Mouse (Mus musculus) heart, adult 2 months (tissue): ENCODE measurements around the gene Map2k2. TPM values are rescaled to one million over a fixed set of nuclear protein-coding genes. Genes with fewer than 3 reads are reported as not detected.
"Not testable (repeated sequence)": the region's sequence is repeated elsewhere in the genome, so short reads cannot be mapped to it uniquely, and the experiment has no call there.

ENCODE experiments used
- DNase-seq, 2 experiments: peaks; one replicate each; pipeline ENCODE4 v3.0.0; 2021
- H3K27ac ChIP-seq: fragments of 200-600 bp; 2 replicates; pipeline ENCODE4 v1.8.1; 2022
- H3K27me3 ChIP-seq: fragments of 200-500 bp; 2 replicates; pipeline ENCODE4 v1.6.1; 2012; ENCODE audit warnings: mild to moderate bottlenecking, low read length, inconsistent platforms, mixed read lengths; ENCODE audit not compliant: control insufficient read depth, insufficient read depth
- H3K36me3 ChIP-seq: fragments of 200-500 bp; 2 replicates; pipeline ENCODE4 v1.6.1; 2012; ENCODE audit warnings: low read length, inconsistent platforms; ENCODE audit not compliant: control insufficient read depth, insufficient read depth
- H3K4me1 ChIP-seq: fragments of 200-500 bp; 2 replicates; pipeline ENCODE4 v1.6.1; 2011; ENCODE audit warnings: low read length; ENCODE audit not compliant: control insufficient read depth, insufficient read depth
- H3K4me3 ChIP-seq: fragments of 200-600 bp; 2 replicates; pipeline ENCODE4 v1.8.1; 2022
- H3K79me2 ChIP-seq: fragments of 200-500 bp; replicated peaks from 2 replicates; pipeline ENCODE4 v1.6.1; 2012; ENCODE audit warnings: mild to moderate bottlenecking, inconsistent platforms, low read length, moderate library complexity, mixed read lengths; ENCODE audit not compliant: control insufficient read depth, insufficient read depth
- H3K9ac ChIP-seq: fragments of 200-500 bp; 2 replicates; pipeline ENCODE4 v1.6.1; 2012; ENCODE audit warnings: low read depth, mild to moderate bottlenecking, control low read depth, inconsistent platforms, low read length, mixed read lengths
- CTCF ChIP-seq: fragments of 200-600 bp; IDR thresholded peaks from 2 replicates; pipeline ENCODE4 v1.8.1; 2022; ENCODE audit warnings: antibody characterized with exemption, mild to moderate bottlenecking, moderate library complexity
- EP300 ChIP-seq: fragments of 200-500 bp; IDR thresholded peaks from 2 replicates; pipeline ENCODE4 v1.6.1; 2011; ENCODE audit warnings: low read depth, low read length, control low read depth; ENCODE audit not compliant: insufficient read depth
- POLR2A ChIP-seq: fragments of 200-500 bp; IDR thresholded peaks from 2 replicates; pipeline ENCODE4 v1.6.1; 2011; ENCODE audit warnings: mild to moderate bottlenecking, low read depth, low read length, control low read depth; ENCODE audit not compliant: insufficient read depth
- WGBS: fragments of 180-500 bp; shearing (Covaris S2); methylation state at CpG from one replicate; pipeline ENCODE4 v1.1.7; 2018; 5-methylcytosine and 5-hydroxymethylcytosine counted together
- intact Hi-C: fragments of 180-260 bp; cut with DNase I; formaldehyde crosslinking; loops from one replicate; pipeline ENCODE4 v1.15.1; 2025
- polyA plus RNA-seq: library from polyadenylated mRNA; depleted of rRNA; stranded (reverse); fragments of >200 nt; gene quantifications from 2 replicates; pipeline ENCODE4 v1.2.3, GENCODE M21; 2012
- total RNA-seq, 2 experiments: library from RNA; stranded (reverse); gene quantifications; 2 replicates each; pipeline ENCODE4 v1.2.3; 2021

Map2k2 gene
- total and polyA plus RNA-seq, 3 experiments: 115 to 123 (median 116) TPM

GRCm38 (mm10) chr10:81177491-81177925, 71.8 kb downstream of the Map2k2 start:
- Histone ChIP-seq H3K27ac (peak overlapping the region; percentile 89), H3K36me3 (peaks cover 3% of the 10 kb centered on the region; the same call in 1 of the 2 replicates), H3K4me3 (peak overlapping the region; percentile 68), H3K9ac (peak overlapping the region; percentile 85), H3K27me3 (no peaks in the 10 kb centered on the region), H3K4me1 (peaks cover 12% of the 10 kb centered on the region), H3K79me2 (peaks cover 4% of the 10 kb centered on the region; the same call in 1 of the 2 replicates)
- WGBS: 3% methylated on average over 16 of the region's 16 CpGs
- TF ChIP-seq POLR2A (no peak), CTCF (no peak), EP300 (no peak)
- peak in 1 of 2 experiments; percentile 51 for DNase-seq
- intact Hi-C loops: loop anchor here (2.0 to 10.0 kb wide), 3 partner anchors 73 to 433 kb away; partner anchors contain the start of genes Ap3d1 and Map2k2

DNA sequence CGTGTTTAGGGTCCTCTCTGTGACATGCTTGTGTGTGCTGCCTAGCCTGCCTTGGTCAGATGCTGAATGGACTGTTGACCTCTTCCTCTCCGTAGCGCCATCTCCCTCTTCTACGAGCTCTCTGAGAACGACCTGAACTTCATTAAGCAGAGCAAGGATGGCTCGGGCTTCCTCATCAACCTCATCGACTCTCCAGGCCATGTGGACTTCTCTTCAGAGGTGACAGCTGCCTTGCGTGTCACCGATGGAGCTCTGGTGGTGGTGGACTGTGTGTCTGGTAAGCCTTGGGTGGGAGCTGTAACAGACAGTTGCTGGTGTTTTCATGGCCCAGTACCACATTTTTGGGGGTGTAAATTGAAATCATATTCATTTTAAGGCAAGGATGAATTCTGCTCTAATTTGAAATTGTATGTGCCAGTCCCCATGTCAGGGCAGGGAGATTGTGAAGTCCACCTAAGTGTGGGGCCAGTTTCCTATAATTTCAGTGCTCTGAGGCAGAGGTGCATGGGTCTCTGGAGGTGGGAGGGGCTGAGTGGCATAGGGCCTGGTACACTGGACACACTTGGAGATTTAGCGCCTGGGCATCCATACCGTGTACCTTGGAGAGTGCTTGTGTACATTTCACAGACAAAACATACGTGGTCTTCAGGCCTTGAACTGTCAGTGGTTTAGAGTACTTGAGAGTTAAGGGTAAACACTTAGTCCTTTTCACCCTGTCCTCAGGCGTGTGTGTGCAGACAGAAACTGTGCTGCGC, 72.4 kb downstream of the Map2k2 start:
- peaks cover 3% of the 10 kb centered on the region; the same call in 1 of the 2 replicates for H3K36me3 ChIP-seq
- H3K27ac ChIP-seq: no peak overlapping the region
- intact Hi-C loops: loop anchor here (2.0 to 10.0 kb wide), 3 partner anchors 73 to 433 kb away; partner anchors contain the start of genes Ap3d1 and Map2k2
- TF ChIP-seq EP300 (no peak), POLR2A (no peak), CTCF (no peak)
- H3K4me3 ChIP-seq: peak overlapping the region; percentile 68
- H3K9ac ChIP-seq: peak overlapping the region; percentile 85
- 34% methylated on average over 14 of the region's 14 CpGs for WGBS
- DNase-seq: no peak
- peaks cover 4% of the 10 kb centered on the region; the same call in 1 of the 2 replicates for H3K79me2 ChIP-seq
- H3K4me1 ChIP-seq: peaks cover 11% of the 10 kb centered on the region
- no peaks in the 10 kb centered on the region for H3K27me3 ChIP-seq

GRCm38 (mm10) chr10:81178927-81179326, 73.2 kb downstream of the Map2k2 start:
- peaks cover 4% of the 10 kb centered on the region; the same call in 1 of the 2 replicates for H3K79me2 ChIP-seq
- H3K27ac ChIP-seq: no peak overlapping the region
- peaks cover 14% of the 10 kb centered on the region for H3K4me1 ChIP-seq
- no peak overlapping the region for H3K4me3 ChIP-seq
- peaks cover 3% of the 10 kb centered on the region; the same call in 1 of the 2 replicates for H3K36me3 ChIP-seq
- no peak overlapping the region for H3K9ac ChIP-seq
- no peak for DNase-seq
- H3K27me3 ChIP-seq: no peaks in the 10 kb centered on the region
- no peak for TF ChIP-seq POLR2A
- no peak for TF ChIP-seq EP300
- TF ChIP-seq CTCF: no peak
- 77% methylated on average over 11 of the region's 11 CpGs for WGBS
- intact Hi-C loops: loop anchor here (5.0 to 10.0 kb wide), 2 partner anchors 252 to 434 kb away; partner anchors contain the start of gene Ap3d1

DNA sequence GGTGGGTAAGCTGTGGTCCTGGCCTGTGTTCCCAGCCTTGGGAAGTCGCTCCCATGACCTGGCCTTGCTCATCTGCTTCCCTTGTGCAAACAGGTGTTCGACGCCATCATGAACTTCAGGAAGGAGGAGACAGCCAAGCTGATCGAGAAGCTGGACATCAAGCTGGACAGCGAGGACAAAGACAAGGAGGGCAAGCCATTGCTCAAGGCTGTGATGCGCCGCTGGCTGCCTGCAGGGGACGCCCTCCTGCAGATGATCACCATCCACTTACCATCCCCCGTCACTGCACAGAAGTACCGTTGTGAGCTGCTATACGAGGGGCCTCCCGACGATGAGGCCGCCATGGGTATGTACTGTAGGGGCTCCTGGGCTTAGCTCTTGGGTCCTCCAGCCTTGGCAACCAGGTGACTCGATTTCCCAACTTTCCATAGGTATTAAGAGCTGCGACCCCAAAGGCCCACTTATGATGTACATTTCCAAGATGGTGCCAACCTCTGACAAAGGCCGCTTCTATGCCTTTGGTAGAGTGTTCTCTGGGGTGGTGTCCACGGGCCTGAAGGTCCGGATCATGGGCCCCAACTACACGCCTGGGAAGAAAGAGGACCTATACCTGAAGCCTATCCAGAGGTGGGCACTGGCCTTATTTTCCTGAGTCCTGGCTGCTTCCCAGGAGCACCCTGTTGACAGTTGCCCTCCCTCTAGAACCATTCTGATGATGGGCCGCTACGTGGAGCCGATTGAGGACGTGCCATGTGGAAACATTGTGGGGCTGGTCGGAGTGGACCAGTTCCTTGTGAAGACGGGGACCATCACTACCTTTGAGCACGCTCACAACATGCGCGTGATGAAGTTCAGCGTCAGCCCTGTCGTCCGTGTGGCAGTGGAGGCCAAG, 74.0 kb downstream of the Map2k2 start:
- no peak for DNase-seq
- TF ChIP-seq CTCF (0 out of 2 replicates have a peak, but pooled peaks have one; percentile 14), POLR2A (0 out of 2 replicates have a peak, but pooled peaks have one; percentile 34), EP300 (no peak)
- H3K79me2 ChIP-seq: peaks cover 4% of the 10 kb centered on the region; the same call in 1 of the 2 replicates

GRCm38 (mm10) chr10:81180946-81181345, 75.2 kb downstream of the Map2k2 start:
- H3K4me3 ChIP-seq: no peak overlapping the region
- H3K9ac ChIP-seq: no peak overlapping the region
- no peak overlapping the region for H3K27ac ChIP-seq
- 82% methylated on average over 13 of the region's 13 CpGs for WGBS
- DNase-seq: no peak
- no peak for TF ChIP-seq CTCF
- no peak for TF ChIP-seq EP300
- TF ChIP-seq POLR2A: no peak
- intact Hi-C loops: no loop called here
- peaks cover 4% of the 10 kb centered on the region; the same call in 1 of the 2 replicates for H3K79me2 ChIP-seq
- H3K4me1 ChIP-seq: peaks cover 15% of the 10 kb centered on the region
- H3K36me3 ChIP-seq: peaks cover 3% of the 10 kb centered on the region; the same call in 1 of the 2 replicates
- no peaks in the 10 kb centered on the region for H3K27me3 ChIP-seq

More for the DNA sequence above, 74.0 kb downstream of the Map2k2 start:
- Histone ChIP-seq H3K4me1 (peaks cover 14% of the 10 kb centered on the region), H3K36me3 (peaks cover 3% of the 10 kb centered on the region; the same call in 1 of the 2 replicates), H3K9ac (no peak overlapping the region), H3K27ac (no peak overlapping the region), H3K4me3 (no peak overlapping the region), H3K27me3 (no peaks in the 10 kb centered on the region)
- intact Hi-C loops: loop anchor here (5.0 to 10.0 kb wide), 2 partner anchors 252 to 435 kb away; partner anchors contain the start of gene Ap3d1
- WGBS: 84% methylated on average over 32 of the region's 32 CpGs

- H3K9ac ChIP-seq, H3K36me3 ChIP-seq, intact Hi-C loops, DNase-seq, H3K27me3 ChIP-seq, H3K79me2 ChIP-seq, H3K27ac ChIP-seq, H3K4me3 ChIP-seq: not testable (repeated sequence)
- 58% methylated on average over 12 of the region's 12 CpGs for WGBS
- H3K4me1 ChIP-seq: peaks cover 15% of the 10 kb centered on the region
Observed at GRCm38 (mm10) chr10:81181860-81182259, 76.1 kb downstream of the Map2k2 start.
